Mouse (Mus musculus): ENCODE results near the gene Mvb12b.

- TF ChIP-seq POLR2A (IDR thresholded peaks at IDR 0.05; ENCODE audit: low read depth, low read length) (no peak), CTCF (IDR thresholded peaks at IDR 0.05; ENCODE audit: extremely low read depth, insufficient read depth, insufficient read length, insufficient replicate concordance) (no peak)
Observed at GRCm38 (mm10) chr2:33745724-33746123, 142.0 kb downstream of the Mvb12b start.
